Mouse (Mus musculus) cerebellum, adult 9-11 months (tissue): Measurements from ENCODE around the gene Optn.

Experiments
- DNase-seq: peaks from one replicate; pipeline ENCODE4 v3.0.0; 2022

Gene Optn

DNA sequence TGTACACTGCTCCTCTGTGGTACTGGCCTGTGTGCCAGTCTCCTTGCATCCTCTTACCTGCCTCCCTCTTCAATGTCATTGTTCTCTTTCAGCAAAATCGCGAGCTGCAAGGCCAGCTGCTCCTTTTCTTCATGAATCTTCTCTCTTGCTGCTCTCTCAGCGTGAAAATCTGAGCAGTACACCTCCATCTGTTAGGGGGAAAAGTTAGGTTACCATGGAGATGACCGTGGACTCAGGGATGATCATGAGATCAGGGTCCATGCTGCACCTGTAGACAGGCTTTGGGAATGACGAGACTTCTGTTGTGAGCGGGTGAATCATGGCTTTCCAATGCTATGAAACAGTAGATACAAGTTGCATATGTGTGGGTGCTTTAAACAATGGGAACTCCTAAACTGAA, 36.8 kb downstream of the Optn start:
- DNase-seq: no peak

DNA sequence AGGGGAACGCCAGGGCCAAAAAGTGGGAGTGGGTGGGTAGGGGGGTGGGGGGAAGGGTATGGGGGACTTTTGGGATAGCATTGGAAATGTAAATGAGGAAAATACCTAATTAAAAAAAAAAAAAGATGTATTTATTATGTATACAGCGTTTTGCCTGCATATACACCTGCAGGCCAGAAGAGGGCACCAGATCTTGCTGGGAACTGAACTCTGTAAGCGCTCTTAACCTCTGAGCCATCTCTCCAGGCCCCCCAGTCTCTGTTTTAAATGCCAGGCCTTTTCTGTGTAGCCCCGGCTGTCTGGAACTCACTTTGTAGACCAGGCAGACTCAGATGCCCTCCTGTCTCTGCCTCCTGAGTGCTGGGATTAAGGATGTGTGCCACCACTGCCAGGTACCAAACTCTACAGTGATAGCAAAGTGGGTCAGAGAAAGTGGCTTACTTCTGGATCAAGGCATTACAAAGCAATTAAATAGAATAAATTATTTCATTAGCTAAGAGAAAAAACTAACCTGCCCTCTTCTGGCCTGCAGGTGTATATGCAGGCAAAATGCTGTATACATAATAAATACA, 38.6 kb downstream of the Optn start:
- no peak for DNase-seq

DNA sequence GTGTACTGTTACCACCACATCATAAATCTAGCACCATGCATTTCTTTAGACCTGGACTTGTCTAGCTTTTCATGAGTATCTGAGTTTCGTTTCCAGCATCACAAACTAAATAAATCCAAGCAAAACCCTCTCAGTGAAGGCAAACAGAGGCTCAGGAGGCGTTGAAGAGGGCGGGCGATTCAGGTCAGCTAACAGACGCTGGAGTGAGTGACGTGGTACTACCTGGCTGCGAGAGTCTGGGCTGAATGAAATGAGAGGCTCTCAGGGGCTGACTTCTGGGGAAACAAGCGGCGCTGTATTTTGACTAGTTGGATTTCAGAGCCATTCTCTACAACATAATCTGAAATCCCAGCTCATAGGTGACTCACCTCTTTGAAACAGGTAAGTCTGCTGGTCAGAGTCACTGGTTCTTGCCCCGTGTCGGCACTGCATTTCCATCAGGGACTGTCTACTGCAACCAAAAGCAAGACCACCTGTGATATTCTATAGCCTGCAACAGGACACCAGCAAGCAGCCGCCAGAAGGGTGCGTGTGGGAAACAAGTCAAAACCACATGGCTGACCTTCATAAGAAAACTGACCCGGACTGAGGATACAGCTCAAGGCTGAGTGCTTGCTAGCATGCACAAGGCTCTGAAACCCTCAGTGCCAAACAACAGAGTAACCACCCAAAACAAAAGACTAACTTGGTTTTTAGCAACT, 40.0 kb downstream of the Optn start:
- DNase-seq: no peak

DNA sequence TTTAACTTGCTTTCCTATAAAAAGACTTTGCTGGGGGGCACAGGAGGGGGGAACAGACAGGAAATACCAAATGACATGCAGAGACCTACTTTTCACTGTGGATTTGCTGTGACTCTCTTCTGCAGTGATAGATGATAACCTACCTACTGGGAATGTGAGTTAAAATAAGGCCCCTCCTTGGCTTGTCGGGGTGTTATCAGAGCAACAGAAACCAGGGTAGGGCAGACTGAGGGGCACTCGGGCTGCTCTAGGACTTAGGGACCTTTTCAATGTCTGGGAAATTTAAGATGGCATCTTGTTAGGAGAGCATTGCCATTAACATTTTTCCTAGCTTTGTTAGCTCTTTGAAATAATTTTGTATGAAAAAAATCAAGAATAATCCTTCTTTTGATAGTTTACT, 40.6 kb downstream of the Optn start:
- no peak for DNase-seq

DNA sequence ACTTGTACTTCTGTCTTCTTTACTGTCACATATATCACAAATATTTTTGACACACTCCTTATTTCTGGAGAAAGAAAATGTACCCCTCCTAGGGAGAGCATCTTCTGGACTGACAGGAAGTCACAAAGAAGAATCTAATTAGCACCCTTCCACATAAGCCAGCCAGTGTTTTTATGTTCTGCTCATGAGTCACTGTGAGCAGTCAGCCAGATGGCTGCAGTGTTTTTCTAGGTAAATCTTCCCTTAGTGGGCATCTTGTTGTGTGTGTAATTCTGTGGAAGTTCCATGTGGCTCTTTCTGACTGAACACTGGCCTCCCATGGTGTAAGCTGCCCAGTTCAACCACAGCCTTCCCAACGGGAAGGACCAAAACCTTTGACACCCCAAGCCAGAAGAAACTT, 44.1 kb downstream of the Optn start:
- DNase-seq: no peak

DNA sequence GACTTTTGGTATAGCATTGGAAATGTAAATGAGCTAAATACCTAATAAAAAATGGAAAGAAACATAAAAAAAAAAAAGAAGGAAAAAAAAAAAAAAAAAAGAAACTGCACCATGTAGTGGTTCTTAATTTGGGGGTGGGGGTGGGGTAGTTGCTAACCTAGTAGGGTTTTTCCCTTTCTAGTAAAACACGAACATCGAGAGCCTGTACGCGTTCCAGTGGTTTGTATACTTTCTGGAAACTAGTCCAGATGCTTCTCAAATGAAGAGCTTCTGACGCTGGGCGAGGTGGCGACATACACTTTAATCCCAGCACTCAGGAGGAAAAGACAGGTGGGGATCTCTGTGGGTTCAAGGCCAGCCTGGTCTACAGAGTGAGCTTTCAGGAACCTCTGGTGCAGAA, 46.9 kb downstream of the Optn start:
- DNase-seq: no peak

DNA sequence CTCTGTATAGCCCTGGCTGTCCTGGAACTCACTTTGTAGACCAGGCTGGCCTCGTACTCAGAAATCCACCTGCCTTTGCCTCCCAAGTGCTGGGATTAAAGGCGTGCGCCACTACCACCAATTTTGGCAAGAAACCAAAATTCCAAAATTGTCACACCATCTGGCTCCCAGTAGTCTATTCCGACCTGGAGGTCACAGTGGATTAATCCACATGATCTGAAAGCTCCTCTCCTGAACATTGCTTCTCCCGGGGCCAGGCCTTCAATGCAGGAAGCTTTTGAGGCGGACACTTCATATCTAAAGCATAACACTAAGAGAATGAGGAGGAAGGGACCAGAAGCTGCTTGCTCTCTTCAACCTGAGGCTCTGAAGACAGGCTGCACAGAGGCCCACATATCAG, 48.3 kb downstream of the Optn start:
- no peak for DNase-seq

DNA sequence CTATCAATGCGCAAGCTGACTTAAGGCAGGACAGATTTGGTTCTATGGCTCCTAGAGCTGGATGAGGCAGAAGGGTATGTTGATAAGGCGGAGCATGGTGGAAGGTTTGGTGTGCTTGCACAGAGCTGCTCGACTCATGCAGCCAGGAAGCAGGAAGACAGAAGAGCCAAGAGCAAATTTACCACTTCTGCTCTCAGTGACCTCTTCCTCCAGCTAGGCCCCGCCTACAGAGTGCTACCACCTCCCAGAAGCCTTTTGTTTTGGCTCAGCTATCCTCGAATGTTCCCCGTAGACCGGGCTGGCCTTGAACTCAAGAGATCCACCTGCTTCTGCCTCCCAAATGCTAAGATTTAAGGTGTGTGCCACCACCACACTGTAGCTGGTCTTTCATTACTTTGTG, 49.2 kb downstream of the Optn start:
- no peak for DNase-seq

DNA sequence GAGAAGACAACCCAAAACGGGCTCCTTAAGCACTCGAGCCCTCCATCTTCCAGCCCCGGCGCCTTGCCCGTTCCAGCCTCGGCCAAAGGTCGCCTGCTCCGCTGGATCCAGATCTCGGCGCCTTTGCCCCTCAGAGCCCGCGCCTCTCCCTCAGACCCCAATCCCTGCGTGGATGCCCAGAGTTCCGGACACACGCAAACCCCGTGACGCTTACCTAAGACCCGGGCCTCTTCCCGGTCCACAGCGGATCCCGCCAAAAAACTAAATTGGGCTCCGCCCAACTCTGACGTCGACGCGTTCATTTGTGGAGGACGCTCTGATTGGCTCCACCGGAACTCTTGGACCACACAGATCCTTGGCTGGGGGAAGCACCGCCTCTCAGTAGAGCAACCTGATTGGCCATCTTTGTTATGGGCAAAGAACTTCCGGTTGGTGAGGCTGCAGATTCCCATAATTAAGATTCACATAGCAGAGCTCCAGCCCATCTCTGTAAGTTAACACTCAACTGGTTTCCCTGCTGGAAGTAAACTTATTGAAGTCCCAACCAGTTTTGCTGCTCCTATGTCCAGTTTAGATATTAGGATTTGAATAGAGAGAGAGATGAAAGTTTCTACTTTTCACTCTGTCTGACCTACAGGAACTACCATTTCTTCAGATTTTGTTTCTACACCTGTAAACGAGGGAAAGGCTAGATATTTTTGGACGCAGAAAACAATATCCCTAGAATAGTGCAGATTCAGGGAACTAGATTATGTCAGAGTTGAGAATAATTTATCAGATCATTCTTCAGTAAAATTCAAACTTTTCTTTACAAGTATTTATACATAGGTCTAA, 51.1 kb downstream of the Optn start, which contains the start of gene Mcm10:
Gene Mcm10, minus strand, starts transcription at position 301 of the 834 bp plus-strand sequence.
- DNase-seq: peak; percentile 83

DNA sequence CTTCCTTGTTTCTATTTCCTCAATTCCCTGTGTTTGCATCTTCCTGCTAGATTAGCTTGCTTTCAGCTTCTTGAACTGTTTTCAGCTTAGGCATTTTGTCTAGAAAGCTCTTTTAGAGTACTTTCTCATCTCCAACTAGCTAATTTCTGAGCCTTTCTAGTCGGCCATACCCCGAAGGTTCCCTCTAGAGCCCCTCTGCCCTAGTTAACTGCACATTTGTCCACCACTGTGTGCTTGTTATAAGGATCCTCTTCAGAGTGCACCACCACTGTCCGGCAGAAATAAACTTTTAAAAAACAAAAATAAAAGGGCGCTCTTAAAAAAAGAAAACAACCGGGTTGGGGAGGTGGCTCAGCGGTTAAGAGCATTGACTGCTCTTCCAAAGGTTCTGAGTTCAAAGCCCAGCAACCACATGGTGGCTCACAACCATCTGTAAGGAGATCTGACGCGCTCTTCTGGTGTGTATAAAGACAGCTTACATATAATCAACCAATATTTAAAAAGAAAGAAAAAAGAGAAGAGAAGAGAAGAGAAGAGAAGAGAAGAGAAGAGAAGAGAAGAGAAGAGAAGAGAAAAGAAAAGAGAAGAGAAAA, 51.9 kb downstream of the Optn start:
- DNase-seq: no peak

DNA sequence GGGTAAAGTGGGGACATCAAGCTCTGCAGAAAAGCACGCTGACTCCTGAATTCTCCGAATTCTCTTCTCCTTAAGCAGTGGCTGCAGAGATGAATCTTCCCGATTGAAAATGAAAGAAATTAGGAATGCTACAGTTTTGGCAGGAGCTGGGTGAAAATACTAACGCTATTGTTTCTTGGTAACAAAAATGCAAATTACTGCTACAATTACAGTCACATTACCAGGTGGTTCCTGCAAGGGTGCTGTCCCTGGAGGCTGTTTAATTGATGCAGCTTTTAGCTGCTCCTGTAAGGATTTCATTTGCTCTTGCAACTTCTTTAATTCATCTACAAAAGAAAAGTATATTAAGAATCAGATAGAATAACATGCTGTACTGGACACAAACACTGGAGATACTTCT, 56.7 kb downstream of the Optn start:
- DNase-seq: no peak

DNA sequence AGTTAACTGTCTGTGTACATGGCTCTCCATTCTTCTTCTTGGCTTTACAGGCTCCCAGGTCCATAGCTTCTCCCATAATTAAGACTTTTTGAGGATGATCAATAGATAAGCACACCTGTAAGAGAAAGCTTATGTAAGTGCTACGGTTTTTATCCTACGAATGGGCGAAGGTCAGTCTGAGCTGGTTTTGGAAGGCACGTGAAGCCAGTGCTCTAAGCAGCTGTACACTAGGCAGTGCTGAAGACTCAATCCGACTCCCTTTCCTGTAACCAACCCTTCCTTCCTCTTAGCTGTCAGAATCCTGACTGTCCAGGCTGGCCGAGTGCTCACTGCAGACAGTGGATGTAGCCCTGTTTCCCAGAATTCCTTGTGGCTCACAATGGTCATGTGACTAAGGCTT, 62.6 kb downstream of the Optn start:
- no peak for DNase-seq

DNA sequence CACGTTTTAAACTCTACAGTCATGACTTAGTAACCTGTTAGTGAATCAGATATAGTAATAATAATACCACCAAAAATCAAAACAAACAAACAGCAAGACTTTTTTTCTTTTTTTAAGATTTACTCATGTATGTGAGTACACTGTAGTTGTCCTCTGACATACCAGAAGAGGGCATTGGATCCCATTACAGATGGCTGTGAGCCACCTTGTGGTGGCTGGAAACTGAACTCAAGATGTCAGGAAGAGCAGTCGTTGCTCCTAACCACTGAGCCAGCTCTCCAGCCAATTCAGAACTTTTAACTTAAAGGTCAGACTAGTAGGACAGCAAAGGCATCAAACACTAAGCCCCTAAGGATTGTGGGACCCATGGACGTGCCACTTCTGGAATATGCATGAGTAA, 64.9 kb downstream of the Optn start:
- DNase-seq: no peak

DNA sequence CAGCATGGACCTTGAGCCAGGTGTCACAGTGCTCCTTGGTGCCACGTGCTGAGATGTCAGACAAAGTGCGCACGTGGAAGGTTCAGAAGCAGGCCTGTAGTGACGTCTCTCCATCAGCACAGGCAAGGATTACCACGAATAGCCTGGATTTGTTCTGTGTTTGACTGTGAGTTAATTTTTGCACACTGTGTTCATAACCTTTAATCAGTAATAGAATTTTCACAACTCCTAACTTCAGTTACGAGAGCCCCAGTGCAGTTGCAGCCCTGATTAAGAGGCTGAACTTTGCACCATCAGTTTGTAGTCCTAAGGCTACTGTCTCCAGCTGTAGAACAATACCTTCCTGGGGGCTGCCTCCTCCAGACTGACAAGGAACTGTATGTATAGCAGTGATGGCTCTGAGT, 67.4 kb downstream of the Optn start:
- DNase-seq: no peak

DNA sequence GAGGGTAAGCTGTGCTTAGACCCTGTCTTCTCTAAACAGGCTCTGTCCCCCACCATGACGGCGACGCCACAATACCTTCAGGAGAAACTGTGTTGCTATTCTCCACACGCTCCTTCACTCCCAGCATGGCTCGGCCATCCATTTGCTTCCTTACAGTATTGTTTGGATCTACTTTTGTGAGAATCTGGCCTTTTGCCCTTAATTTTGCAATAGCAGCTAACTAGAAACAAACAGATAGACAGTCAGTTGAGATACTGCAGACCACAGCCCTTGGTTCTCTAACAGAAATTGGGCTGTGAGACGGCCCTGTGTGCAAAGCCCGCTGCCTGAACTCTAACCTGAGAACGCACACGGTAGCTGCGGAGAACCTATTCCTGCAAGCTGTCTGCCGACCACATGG, 68.2 kb downstream of the Optn start:
- no peak for DNase-seq

DNA sequence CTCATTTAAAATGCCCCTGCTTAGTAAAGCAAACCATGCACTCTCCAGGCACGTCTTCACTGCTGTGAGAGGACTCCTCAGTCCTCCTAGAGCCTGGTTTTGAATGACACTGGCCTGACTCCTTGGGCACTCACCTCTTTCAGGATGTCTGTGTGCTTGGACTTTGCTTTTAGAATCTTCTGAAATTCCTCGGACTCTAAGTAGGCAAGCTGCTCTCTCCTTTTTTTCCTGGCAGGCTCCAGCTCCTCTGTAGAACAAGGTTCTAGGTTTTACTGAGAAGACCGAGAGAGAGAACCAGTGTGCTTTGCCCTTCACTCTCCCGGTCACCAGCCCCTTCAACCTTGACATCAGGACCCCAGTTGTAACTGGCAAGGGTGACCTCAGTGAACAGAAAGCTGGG, 69.4 kb downstream of the Optn start:
- DNase-seq: no peak

DNA sequence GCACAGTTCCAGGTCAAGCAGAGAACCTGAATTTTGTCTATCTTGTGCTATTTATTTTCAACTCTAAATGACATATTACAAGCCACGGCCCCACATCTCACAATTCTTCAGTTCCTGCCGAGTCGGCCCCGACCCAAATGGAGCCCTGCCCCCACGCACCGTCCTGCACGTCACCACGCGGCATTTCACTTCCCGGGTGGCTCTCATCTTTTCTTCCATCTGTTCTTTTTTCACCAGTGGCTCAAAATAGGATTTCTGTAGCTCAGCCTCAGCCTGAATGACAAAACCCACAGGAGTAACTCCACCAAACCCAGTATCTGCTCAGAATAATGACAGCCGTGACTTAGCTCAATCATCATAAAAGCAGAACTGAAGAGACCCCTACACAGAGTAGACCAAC, 70.3 kb downstream of the Optn start:
- no peak for DNase-seq

DNA sequence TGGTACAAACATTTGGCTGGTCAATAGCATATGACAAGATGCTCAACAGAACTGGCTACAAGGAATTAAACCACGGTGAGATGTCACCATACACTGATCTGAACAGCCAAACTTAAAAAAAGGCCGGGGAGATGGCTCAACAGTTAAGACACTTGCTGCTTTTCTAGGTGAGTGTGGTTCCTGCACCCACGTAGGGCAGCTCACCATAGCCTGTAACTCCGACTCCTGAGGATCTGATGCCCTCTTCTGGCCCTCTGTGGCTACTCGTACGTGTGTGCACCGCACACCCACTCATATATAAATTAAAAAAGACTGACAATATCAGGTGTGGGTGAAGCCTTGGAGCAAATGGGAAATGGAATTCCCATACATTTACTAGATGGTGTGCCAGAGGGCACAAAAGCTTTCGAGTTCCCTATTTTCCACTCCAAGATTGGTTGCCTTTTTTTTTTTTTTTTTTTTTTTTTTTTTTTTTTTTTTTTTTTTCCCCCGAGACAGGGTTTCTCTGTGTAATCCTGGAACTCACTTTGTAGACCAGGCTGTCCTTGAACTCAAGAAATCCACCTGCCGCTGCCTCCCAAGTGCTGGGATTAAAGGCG, 74.9 kb downstream of the Optn start:
- DNase-seq: no peak

DNA sequence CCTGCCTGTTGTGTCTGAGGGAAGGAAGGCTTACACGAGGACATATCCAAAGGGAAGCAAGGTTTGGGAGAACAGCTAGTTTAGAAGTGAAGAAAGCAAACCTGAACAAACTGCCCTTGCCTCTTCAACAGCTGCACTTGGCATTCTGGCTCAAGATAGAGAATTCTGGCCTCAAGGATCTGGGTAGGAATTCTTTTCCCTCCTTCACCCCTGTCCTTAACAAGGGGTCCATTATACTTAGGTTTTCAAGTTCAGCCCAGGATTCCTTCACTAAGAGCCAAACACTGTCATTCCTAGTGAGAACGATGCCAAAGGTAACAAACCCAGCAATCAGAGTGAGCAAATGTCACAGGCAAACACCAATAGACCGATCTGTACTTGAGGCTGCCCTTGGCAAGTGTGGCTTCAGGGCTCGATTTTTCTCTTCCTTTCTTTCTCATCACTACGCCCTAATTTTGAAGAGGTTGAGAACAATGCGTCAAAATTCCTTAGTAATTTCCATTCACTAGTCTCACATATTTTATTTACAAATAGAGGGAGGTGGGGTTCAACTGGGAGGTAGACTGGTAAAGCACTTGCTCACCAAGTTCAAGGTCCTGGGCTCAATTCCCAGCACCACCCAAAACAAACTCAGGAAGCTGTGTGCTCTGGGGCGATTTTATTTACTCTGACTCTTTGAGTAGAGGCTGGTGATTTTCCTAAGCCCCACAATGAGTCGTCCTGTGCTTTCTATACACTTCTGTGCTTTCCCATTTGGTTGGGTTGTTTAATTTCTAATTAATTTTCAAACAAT, 76.3 kb downstream of the Optn start:
- no peak for DNase-seq

DNA sequence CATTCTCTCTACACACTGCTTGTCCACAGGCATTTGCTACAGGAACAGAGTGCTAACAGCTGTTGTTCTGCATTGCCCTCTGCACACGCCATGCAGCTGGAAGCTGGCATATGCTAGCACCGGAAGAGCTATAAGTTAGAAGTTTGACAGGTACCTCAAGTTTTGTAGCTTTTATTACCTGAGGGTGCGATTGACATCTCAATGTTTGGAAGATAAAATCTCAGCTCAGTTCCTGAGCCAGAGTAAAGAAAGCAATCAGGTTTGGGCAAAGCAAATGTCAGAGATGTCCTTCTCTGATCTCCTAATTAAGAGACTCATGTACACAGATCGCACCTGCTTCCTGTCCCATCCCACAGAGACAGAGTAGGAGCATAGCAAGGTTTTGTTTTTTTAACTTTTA, 77.1 kb downstream of the Optn start:
- DNase-seq: no peak

DNA sequence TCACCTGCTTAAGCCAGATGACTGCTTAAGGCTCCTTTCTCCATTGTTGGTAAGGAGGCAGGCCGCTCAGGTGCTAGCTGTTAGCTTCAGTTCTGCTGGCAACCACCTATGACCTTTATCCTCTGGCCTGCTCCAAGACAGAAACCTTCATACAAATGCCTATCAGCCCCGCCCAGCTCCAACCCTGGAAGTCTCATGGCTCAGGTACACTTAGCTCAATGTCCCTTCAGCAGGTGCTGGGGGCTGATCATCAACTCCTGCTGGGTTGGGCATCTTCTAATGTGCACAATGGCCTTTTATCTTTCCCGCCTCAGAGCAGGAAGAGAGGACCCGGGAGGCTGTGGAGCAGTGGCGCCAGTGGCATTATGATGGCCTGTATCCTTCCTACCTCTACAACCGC, 78.9 kb downstream of the Optn start:
- no peak for DNase-seq

DNA sequence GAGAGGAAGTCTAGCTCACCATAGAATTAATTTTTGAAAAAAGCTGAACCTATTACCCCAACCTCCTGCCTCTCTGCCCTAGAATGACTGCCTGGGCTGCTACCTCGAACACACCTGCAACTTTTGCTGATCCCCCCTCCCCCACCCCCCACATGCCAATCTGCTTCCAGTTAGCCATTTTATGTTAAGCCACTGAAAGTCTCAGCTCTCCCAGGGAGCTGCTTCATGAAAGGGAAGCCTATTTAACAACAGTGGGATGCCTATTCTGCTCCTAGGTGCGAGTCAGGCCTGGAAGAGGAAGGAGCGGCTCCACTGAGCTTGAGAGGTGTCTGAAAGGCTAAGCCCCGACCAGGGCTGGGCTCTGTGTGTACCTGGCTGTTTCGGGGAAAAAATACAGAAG, 79.9 kb downstream of the Optn start:
- DNase-seq: no peak

DNA sequence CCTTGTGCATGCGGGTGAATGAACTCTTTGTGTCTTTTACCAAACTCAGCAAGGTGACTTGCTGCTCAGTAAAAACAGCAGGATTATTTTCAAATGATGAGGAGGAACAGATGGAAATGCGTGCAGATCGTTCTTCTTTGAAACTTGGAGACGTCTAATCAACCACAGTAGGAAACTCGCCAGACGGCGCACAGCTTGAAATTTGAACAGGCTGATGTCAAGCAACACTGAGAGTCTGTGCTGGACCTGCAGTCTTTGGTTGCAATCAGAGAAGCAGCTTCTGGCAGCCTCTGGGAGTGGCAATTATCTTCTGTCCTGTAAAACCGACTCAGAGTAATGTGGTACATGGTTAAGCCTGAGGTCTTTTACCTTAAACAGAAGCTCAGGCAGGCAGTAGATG, 85.8 kb downstream of the Optn start:
- DNase-seq: peak; percentile 4
